Mouse (Mus musculus) bone marrow macrophage, adult 2 months (primary cell): Measurements from ENCODE around the gene Atp6v1c2. TPM values are rescaled to one million over a fixed set of nuclear protein-coding genes. Genes with fewer than 3 reads are reported as not detected.

Experiments used
- H3K27ac ChIP-seq: 2 replicates; pipeline ENCODE4 v1.5.1; 2012; ENCODE audit warnings: low read depth, low read length; ENCODE audit not compliant: insufficient read depth
- H3K4me1 ChIP-seq: 2 replicates; pipeline ENCODE4 v1.6.1; 2012; ENCODE audit warnings: low read length; ENCODE audit not compliant: control insufficient read depth, insufficient read depth
- H3K4me3 ChIP-seq: 2 replicates; pipeline ENCODE4 v1.5.1; 2012; ENCODE audit warnings: mild to moderate bottlenecking, low read length, moderate library complexity; ENCODE audit not compliant: insufficient read depth
- CTCF ChIP-seq: IDR thresholded peaks from 2 replicates; pipeline ENCODE4 v1.5.1; 2012; ENCODE audit warnings: low read depth, mild to moderate bottlenecking, low read length, moderate library complexity
- POLR2A ChIP-seq: IDR thresholded peaks from 2 replicates; pipeline ENCODE4 v1.6.1; 2012; ENCODE audit warnings: mild to moderate bottlenecking, low read depth, low read length, borderline replicate concordance
- polyA plus RNA-seq: library from polyadenylated mRNA; stranded (reverse); fragments of >200 nt; gene quantifications from 2 replicates; pipeline ENCODE4 v1.2.4, GENCODE M21; 2012; ENCODE audit not compliant: missing spikeins, insufficient read depth, insufficient read length

Gene Atp6v1c2
- polyA plus RNA-seq, 1 experiment: not detected

GRCm38 (mm10) chr12:17238588-17239427 lies 90.4 kb downstream of the Atp6v1c2 start:
- TF ChIP-seq POLR2A: no peak
- no peak for TF ChIP-seq CTCF
- H3K4me1 ChIP-seq: no peaks in the 10 kb centered on the region
- no peak overlapping the region for H3K27ac ChIP-seq
- no peak overlapping the region for H3K4me3 ChIP-seq

- TF ChIP-seq POLR2A (no peak), CTCF (no peak)
- Histone ChIP-seq H3K4me1 (no peaks in the 10 kb centered on the region), H3K27ac (no peak overlapping the region), H3K4me3 (no peak overlapping the region)
These were observed 93.4 kb downstream of the Atp6v1c2 start for GRCm38 (mm10) chr12:17235535-17236313.

Other genes starting within 250 kb of the Atp6v1c2 start
- gene Kcnf1, start 152.5 kb downstream of the Atp6v1c2 start, polyA plus RNA-seq: not detected in 2 replicates
- 81.4 and 93.3 TPM in 2 replicates for gene Pdia6, start 62.8 kb downstream of the Atp6v1c2 start, polyA plus RNA-seq
- 5.8 and 6.3 TPM in 2 replicates for gene Nol10, start 19.1 kb upstream of the Atp6v1c2 start, polyA plus RNA-seq
- gene Odc1, start 215.4 kb upstream of the Atp6v1c2 start, polyA plus RNA-seq: 12.8 and 15.6 TPM in 2 replicates